Mouse (Mus musculus) cerebellum, adult 18-20 months (tissue): ENCODE measurements at regions not wholly inside any gene's neighbourhood (a gene's known extent, or its start where the extent isn't known, plus 50 kb on each side); places are given as distances from the start of the nearest gene placed in this dataset.

ENCODE experiments used
- DNase-seq, 2 experiments: peaks; one replicate each; pipeline ENCODE4 v3.0.0; 2021

DNA sequence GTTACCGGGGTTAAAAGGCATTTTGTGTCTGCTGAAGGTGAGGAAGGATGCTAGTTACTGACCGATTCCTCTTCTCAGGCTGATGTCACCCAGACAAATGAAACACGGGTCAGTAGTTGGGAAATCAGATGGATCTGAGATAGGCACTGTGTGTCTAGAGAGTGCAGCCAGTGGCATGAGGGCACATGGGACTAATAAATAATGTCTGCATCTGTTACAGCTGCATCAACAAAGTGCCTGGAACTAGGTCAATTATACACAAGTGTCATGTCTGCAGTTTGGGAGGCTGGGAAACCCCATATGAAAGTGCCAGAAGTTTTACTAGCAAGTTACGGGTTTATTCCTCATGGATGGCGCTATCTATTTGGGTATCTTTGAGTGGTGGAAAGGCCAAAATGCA is 68.8 kb downstream of the Cxcl12 start:
- no peak for DNase-seq

DNA sequence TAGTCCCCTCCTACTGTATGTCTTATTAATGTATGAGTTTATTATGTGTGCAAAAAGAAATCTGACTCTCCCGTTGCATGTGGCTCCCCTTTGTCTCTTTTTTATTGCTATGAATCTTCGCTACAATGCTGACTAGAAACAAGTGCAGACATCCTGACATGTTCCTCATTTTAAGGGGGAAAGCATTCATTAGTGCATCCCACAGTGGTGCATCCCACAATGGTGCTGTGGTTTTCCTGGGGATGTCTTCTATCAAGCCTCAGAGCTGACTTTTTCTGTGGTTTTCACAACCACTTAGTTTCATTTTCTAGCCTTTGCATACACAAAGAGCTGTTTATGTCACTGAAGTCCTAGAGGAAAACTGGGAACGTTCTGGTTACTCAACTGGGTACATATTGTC is 72.9 kb downstream of the Cxcl12 start:
- no peak for DNase-seq

DNA sequence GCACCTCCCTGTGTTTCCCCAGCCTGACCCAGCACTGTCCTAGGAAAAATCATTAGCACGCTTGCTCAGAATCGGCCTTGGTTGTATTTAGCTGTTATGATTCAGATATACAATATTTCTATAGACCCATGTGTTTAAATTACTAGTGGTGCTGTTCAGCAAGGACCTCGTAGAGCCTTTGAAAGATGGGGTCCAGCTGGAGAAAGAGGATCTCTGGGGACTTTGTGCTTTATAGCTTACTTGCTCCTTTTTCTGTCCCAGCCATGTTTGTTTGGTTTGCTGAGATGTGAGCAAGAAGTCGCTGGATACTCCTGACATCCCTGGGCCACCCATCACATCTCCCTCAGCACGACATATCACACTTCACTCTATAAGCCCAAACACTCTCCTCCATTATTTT is 77.1 kb downstream of the Cxcl12 start:
- DNase-seq, result no peak

DNA sequence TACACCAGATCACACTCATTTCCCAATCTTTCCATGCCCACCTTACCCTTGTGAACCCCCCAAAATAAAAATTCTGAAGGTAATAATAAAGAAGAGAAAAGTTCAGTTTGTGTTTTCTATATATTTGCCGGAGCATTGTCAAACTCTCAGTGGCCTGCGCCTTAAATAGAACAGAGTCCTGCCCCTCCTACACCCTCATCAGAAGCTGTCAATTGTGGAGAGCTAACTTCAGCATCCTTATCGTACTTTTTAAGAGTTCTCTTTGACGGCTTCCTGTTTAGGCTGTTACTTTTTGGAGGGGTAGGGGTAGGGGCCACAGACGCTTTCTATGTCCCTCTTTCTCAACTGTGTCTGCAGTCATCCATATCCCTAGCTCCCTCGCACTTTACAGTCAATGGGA is 77.5 kb downstream of the Cxcl12 start:
- no peak for DNase-seq

DNA sequence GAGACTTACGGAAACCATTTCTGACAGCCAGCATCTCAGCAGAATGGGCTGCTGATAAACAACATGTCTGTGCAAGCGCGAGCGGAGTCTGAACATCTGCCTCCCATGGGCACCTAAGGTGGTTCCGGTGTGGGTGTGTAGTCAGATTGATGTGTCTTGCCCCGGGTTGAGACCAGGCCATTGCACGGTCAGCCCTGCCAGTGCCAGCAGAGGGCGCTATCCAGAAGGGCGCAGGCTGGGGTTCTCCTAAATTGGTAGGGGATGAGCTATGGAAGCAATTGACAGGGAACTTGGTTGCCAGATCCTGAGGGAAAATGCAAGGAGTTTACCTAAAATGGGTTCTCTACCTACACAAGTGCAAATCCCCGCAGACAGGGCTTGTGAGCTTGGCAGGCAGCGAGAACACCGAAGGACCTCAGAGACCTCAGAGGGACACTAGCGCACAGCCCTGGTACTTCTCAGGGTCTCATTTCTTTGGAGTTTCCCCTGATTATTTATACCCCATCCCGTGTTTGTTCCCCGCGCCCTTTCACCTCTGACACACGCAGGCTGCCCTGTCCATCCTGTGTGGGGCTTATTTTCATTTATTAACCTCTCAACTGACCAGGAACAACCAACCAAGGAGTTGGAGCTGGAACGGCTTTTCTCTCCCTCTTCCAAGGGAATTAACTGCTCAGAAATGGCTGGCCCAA is 81.0 kb downstream of the Cxcl12 start:
- DNase-seq, result peak in 1 of 2 experiments; percentile 6

DNA sequence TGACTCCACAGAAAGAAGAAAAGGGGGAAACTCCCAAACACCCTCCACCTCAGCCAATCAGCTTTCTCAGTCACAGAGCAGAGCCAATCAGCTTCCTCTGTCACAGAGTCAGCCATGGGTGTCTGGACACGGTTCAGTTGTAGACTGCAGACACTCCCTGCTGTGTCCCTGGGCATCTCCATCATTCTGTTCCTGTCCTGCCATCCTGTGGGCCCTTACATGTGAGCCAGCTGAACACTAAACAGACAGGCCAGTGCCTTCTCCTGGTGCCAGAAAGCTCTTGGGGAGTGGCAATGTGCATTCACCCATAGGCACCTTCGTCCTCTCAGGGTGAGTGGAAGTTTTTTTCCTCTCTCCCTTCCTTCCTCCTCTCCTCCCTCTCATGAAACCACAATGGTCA is 81.7 kb downstream of the Cxcl12 start:
- DNase-seq, result no peak

DNA sequence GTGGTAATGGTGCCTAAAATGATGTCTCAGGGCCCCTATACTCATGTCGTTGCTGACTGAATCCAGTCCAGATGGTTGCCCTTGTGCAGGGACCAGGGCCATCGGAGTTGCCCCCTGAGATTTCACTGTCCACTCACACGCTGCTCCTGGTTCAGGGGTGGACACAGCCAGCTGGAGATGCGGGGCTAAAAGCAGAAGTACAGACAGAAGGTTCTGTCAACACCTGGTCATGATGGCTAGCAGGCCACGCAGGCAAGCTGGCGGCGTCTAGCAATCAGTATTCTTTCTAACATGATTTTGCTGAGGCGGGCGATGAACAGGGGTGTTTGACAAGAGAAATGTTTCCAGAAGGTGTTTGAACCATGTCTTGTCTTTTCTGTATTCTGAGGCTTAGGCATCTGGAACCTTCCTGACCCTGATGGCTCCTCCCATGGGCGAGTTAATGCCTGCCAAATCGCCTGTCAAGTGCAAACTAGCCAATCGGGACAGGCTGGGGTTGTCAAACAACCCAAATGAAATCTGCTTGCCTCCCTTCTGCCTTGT is 83.1 kb downstream of the Cxcl12 start:
- DNase-seq, result no peak

DNA sequence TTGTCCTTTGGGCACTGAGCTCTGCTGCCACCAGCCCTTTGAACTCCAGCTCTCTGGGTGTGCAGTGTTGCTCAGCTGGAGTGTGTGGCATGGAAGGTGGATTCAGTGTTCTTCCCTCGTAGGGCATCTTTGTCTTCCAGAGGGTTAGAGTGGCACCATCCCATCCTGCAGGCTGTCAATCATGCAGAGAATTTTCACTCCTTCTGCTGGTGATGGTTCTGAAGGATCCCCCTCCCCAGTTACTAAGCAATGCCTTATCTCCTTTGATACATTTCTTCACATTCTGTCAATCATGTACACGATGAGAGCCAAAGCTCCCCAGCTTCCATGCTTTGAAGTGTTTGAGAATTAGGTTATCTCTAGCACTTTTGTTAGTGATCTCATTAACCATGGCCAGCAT is 84.0 kb downstream of the Cxcl12 start:
- DNase-seq, result no peak

DNA sequence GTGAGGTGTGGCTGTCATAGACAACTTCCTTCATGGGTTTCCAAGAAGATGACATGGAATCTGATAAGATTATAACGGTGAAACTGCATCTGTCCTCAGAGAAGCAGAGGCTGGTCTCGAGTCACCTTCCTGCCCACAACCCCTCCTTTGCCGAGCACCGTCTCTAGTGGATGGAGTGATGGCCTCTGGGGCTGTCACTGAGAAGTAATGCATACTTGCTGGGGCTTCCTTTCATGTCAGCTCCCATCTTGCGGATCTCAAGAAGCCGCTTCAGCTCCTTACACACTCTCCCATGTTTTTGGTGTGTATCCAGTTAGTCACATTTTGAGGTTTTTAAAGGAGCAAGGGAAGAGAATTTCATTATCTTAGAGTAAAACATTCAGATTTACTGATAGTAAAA is 84.7 kb downstream of the Cxcl12 start:
- no peak for DNase-seq

DNA sequence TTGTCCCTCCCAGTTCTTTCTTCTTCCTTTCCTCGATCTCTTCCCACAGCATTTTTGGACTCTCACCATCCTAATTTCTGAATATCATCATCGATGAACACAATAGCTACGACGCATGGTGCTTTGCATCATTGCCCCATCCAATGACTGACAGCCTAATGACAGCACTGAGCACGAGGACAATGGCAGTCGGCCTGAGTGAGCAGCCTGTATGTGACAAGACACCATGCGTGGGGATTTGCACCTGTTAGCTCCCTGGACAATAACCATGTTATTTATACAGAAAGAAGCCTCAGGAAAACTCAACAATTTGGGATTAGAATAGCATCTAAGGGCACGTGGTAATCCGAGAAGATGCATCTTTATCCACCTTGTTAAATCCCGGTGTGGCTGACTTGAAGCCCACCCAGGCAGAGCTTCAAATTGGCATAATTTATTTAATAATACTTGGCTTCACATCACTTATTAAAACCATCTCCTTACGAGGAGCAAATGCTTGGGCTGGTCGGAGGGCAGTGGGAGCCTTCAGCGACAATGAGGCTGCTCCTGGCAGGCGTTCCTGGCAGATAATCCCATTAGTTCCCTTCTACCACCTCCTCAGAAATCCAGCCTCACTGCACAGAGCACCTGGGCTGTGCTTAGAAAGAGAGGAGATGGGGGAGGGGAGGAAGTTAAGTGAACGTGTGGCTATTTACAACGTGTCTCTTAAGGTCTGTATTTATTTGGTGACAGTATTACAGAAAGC is 85.4 kb downstream of the Cxcl12 start:
- DNase-seq, result no peak

DNA sequence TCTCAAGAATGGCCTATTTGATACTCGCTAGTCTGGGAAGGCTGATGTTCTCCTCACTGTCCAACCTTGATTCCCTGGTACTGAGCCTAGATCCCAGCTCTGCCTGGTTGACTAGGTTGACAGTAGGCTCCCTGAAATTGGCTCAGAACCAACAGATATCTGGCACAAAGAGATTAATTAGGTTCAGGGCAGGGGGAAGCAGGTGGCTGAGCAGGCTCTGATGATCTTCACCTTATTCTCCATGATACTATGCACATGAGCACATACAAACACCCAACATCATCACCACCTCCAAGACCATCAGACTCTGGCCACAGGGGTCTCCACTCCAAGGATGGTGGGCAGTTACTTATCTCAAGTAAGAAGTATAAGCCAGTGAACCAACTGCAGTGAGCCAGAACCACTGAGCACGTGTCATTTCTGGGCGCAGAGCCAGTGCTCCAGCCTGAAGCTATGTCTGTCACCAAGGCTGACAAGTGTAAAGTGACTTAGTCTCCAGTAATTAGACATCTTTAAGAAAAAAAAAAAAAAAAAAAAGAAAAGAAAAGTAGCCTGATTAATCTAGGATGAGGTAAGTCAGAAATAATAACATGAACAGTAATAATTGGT is 86.4 kb downstream of the Cxcl12 start:
- peak; percentile 55 for DNase-seq

DNA sequence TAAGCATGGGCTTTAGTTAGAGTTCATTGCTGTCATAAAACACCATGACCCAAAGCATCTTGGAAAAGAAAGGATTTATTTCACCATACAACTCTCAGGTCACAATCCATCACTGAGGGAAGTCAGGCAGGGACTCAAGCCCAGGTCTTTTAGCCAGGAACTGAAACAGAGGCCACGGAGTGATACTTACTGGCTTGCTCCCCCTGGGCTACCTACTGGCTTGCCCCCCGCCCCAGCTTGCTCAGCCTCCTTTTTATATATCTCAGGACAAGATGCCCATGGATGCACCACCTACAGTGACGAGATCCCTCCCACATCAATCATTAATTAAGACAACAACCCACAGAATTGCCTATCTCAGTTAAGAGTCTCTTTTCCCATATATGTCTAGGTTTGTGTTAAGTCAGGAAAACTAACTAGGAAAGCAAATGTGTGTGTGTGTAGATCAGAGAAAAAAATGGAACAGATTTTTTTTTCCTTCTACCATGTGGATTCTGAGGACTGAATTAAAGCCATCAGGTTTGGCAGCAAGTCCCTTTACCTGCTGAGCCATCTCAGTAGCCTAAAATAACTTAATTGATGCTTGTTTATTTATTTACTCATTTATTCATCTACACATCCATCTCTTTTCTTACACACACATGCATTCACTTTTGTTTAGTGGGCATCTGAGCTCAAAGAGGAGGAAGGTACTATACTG is 87.2 kb downstream of the Cxcl12 start:
- no peak for DNase-seq

DNA sequence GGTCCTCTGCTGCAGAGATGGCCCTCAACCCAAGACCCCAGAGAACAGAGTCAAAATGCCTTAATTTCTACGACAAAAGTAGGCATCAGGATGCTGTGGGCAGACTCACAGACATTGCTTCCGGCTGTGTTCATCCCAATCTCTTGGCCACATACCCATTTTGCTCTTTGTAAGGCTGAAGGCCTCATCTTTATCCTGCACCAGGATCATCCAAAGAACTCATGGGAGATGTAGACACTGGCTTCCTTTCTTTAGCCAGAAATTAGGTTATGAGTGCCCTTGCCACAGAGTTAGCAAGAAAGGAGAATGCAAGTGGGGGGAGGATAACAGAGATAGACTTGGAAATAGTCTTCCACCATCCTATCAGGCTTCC is 87.8 kb downstream of the Cxcl12 start:
- DNase-seq, result no peak

DNA sequence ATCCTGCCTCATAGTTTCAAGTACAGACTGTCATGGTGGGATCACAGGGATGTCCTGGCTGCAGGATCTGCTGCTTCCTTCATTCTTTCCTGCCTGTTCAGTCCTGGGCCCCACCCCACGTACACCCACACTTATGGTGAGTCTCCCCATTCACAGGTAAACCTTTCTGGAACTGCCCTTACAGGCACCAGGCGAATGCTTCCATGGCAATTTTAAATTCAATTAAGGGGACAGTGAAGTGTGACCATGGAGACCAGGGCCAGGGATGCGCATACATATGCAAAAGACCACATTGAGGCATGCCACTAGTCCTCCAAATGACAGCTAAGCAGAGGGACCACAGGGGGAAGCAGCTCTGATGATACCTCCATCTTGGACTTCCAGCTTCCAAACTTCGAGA is 89.3 kb downstream of the Cxcl12 start:
- no peak for DNase-seq

DNA sequence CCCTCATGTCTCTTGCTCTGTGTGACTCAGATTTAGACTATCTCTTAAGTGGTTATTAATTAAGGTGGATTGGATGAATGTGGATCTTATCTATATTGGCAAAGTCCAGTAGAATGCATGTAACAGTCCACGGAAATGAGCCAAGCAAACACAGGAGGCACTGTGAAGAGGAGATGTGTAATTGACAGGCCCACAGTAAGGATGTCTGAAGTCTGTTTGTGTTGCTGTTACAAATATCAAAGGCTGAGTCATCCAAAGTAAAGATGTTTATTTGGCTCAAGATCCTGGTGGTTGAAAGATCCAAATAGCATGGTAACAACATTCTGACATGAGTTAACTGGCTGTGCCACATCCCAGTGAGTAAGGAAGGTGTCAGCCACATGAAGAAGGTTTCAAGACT is 99.6 kb downstream of the Cxcl12 start:
- DNase-seq, result no peak

DNA sequence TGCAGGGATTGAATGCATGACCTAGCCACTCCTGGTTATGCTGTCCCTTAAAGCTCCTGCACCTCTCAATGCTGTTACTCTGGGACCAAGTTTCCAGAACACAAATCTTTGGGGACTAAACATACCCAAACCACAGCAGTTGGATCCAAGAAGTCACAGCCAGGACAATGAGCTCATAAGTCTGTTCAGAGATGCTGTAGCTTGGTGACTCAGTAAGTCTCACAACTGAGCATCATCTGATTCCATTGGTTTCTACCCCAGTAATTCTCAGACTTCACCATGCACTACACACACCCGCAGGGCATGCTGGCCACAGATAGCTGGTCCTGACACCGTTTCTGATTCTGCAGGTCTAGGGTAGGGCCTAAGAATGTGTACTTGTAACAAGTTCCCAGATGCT is 100.0 kb downstream of the Cxcl12 start:
- no peak for DNase-seq

DNA sequence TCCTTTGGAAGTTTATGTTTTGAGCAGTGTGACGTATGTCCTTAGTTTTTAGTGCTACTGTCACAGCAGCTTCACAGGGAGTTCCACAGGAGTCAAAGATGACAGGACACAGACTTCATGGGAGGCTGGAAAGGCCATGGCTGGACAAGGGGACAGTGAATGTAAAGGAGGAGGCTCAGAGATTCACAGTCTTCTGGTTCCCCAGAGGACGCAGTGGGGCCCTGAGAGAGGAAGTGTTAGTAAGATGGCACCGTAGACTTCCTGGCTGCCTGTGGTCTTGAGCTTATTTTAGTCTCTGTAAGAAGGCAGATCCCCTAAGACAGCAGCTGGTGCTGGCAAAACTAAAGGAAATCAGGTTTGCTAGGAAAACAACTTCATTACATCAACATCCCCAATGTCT is 101.9 kb downstream of the Cxcl12 start:
- DNase-seq, result no peak

DNA sequence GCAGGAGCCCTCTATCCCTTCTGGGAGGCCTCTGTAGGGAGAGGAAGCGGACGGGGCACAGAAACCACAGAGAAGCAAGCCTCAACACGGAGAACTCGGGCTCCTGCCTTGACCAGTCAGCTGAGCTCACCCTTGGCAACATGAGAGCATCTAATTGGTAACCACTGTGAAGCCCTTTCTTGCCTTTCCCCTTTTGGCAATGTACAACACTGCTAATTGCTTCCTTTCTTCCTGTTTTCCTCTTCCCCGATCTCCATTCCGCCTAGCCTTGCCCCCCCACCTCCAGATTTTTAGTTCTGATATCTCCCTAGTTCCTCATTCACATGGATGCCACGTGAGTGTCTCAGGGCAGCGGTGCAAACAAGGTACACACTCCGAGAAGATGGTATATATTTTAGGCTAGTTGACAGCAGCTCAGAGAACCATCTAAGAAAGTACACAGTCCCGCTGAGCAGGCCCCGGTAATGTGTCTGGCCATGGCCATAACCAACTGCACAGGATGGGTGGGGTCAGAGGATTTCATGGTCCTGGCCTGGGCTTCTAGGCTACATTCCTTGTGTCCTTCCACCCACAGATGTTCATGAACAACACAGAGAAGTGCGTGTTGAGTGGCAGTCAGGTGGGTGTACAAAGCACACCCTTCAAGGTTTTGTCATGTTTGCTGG is 103.4 kb downstream of the Cxcl12 start:
- no peak for DNase-seq

DNA sequence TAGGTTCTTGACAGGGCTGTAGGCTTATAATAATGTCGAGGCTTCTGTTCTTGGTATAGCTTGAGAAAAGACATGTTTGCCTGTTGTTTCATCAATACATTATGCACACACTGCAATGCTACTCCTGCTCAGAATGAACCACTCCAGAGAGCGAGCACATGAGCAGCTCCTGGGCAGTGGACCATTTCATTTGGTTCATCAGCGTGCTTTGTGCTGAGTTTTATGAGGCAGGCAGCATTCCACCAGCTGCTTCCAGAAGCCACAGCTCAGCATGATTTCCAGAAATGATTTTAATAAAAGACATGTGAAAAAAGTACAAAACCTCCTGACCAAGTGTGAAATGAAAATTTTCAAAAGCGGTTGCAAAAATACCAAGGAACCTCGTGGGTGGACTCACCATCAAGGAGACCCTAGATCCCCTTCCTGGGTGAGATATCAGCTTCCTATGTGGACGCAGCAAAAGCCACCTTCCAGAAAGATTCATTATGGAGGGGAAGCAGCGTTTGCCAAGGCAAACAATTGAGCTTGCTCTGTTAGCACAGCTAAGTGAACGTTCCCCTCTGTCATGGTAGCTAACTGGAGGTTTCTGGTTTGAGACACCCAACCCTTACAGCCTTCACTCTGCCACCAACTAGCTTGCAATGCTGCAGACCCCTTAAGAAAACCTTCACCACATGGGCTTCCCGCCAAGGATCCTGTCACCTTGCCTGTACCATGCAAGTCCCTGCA is 104.1 kb downstream of the Cxcl12 start:
- DNase-seq, result no peak

DNA sequence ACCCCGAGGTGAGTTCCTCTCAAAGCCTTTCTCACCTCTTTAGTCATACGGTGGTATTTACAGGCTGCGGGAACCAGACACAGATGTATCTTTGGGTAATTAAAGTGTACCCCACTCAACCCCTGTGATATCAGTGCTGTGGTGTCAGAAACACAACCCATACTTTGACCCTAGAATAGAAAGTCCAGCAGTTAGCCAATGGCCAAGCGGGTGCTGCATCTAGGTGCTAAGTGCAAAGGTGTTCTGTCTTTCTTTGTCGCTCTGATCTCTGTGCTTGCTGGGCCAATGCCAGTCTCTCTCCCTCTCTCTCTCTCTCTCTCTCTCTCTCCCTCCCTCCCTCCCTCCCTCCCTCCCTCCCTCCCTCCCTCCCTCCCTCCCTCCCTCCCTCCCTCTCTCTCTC is 107.6 kb downstream of the Cxcl12 start:
- no peak for DNase-seq

DNA sequence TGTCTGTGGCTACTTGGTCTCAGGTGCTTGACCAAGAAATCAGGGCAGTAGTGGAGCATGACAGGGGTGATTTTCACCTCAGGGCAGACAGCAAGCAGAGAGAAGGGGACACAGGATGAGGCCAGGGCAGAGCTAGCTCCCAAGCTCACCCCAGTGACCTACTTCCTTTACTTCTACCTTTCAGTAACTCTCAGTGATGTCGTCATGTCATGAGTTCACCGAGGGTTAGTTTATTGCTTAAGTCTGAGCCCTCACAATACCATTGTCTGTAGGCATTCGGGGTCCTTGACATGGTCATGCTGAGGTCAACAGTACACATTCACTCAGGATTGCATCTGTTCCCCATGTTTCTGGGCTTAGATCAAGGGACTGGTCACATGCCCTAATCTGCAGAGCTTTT is 108.5 kb downstream of the Cxcl12 start:
- no peak for DNase-seq

DNA sequence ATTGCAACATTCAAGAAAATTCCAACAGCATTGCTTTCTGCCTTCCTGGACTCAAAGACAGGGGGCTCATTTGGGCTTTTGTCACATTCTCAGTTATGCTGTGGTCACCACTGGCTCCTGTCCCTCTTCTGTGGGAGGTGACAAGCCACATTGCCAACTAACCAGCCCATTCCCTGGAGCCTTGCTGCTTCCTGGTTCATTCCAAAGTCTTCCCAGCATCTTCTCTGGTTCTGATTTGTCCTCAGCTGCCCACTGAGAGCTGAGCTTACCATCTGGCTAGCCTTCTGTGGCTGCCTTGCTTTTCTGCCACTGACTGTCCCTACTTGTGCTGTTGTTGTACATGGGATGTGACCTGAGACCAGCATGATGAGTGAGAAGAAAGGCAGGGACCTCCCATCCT is 111.0 kb downstream of the Cxcl12 start:
- DNase-seq, result peak; percentile 14 to 24
